Mouse (Mus musculus): Measurements from ENCODE around the gene Dnaic1.
"Not testable (repeated sequence)": the region's sequence is repeated elsewhere in the genome, so short reads cannot be mapped to it uniquely, and the experiment has no call there.

DNA sequence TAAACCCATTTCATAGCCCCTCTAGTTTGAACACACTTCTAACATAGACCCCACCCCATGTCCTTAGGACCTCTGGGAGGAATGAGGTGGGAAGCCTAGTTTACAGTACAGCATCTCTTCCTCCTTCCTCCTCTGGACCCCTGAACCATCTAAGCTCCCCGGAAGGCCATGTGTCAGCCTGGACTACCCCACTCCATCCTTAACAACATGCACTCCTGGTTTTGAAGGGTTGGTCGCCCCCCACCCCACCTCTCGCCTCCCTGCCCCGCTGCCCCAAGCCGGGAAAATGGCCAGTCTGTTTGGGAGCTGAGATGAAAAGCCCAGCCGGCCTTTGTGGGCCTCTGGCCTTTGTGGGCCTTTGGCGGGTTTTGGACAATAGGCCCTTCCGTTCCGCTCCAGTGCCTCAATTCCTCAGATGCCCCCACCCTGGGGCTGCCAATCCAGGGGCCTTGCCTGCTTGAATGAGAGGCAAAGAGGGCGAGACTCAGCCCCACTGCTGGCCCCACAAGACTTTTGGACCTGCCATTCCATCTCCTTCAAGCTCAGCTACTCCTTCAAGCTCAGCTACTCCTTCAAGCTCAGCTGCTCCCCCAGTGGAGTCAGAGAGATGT, 116.4 kb downstream of the Dnaic1 start:
- not testable (repeated sequence) for TF ChIP-seq CTCF, EP300 (IDR thresholded peaks at IDR 0.05; ENCODE audit: low read depth)
